Mouse (Mus musculus): ENCODE data around the gene Senp6.

- TF ChIP-seq CTCF (IDR thresholded peaks at IDR 0.05; ENCODE audit: control insufficient read depth, insufficient read depth, insufficient read length) (no peak), CEBPB (IDR thresholded peaks at IDR 0.05; ENCODE audit: low read depth) (no peak), MAX (IDR thresholded peaks at IDR 0.05) (no peak)
These were observed 98.1 kb downstream of the Senp6 start, which contains the start of gene Myo6 for GRCm38 (mm10) chr9:80164611-80165474.
